Mouse (Mus musculus): ENCODE measurements at regions not wholly inside any gene's neighbourhood (a gene's known extent, or its start where the extent isn't known, plus 50 kb on each side); places are given as distances from the start of the nearest gene placed in this dataset.

DNA sequence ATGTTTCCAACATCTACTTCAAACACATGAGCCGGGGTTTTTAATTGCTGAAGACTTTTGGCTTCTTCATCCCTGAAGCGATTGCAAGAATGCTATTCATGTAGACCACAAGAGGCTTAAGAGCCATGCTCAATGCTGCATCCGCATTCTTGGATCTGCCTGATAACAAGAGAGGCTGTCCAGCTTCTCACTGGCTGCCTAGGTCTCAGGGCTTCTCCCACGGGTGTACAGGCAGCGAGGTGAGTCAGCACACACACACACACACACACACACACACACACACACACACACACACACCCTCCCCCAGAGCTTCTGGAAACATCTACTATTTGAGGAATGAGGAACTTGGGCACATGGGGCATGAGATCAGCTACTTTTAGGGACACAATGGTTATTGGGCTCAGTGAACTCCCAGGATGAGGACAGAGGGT is 261.1 kb downstream of the Tgfb2 start:
- DNase-seq = peak; percentile 11

DNA sequence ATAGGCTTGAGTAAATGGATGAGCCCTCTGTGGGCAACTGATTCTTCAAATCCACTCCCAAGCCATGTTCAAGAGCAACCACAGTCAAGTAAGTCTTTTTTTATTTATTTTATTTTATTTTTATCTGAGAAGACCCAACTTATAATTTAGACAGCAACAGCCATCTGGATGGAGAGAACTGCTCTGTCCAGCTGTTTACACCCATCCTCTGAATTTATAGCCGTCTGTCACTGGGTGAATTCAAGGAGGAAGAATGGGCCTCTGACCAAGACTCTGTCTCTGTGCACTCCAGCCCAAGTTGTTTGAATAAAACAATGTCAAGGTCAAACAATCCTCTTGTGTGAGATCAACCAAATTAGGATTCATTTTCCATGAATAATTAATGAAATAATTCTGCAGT is 263.6 kb downstream of the Tgfb2 start:
- no peak for DNase-seq

DNA sequence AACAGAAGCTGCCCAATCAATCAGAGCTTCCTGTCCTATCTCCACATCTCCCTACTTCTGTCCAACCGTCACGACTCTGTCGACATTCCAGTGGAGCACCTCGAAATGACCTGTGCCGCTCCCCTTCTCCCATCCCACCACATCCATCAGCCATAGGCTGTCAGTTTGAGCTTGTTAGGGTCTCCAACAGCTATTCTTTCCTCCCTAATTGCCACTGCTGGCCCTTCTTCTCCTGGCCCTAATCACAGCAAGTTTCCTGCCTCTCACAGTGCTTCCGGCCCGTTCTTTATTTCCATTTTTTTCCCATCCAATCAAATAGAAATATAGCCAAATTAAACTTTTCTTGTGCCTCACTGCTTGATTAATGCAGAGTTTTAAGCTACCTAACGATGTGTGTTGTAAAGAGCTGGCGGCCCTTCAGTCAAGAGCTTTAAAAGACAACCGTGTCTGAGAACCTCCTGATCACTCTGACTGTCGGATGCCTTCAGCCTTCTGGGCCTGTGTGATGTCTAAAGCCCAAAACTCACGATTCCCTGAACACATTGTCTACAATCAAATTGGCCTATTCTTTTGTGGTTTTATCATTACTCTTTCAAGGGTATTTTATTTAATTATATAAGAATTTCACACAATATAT is 270.3 kb downstream of the Tgfb2 start:
- DNase-seq = no peak

DNA sequence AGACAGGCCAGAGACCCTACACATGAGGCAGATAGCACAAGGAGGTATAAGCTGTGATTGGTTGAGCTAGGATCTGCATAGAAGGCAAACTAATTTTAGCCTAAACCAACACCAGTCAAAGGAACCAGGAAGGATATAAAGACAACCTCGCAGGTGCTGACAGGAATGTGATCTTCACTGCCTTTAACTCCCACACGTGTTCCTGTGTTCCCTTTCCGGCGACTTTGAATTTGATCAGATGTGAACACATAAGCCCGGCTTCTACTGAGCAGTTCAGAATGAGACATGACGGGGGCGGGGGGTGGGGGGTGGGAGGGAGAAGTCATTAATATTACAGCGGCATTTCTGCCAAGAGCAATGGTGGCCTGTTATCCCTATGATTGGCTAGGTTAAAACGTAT is 271.0 kb downstream of the Tgfb2 start:
- DNase-seq = no peak

DNA sequence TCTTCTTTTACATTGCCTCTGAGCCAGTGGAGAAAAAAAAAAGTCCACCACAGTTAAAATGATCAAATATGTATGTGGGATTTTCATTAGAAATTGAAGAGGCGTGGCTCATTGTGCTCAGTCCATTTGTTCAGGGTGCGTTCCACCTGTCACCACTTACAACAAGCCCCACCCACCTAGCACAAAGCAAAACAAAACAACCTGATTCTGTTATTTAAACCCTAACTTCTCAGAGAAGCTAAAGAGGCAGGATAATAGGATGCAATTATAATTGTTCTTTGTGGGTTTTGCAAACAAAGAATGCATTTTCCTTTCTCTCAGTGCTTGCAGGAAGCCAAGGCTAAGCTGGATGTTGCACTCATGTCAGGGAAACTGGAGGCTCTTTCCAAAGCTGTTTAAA is 271.8 kb downstream of the Tgfb2 start:
- DNase-seq = no peak

DNA sequence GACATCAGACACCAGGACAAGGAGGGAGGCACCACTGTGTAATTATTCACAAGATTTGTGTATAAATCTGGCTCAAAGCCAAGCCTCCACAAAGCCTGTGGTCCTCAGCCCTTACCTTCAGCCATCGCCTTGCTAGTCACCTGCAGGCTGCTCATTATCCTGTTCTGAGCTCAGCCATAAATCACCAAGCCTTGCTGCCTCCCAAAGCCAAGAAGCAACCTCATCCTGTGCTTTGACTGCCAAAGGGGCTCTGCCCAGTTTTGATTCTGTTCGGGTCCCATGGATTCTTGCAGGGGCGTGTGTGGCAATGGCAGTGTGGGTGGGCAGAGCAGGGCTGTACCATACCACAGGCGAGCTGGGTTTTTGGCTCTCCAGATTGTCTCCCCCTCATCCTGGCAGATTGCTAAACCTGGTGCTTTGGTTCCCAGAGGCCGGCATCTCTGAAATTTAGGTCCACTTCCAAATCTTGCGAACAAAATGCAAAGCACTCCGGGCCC is 272.6 kb downstream of the Tgfb2 start:
- no peak for DNase-seq

DNA sequence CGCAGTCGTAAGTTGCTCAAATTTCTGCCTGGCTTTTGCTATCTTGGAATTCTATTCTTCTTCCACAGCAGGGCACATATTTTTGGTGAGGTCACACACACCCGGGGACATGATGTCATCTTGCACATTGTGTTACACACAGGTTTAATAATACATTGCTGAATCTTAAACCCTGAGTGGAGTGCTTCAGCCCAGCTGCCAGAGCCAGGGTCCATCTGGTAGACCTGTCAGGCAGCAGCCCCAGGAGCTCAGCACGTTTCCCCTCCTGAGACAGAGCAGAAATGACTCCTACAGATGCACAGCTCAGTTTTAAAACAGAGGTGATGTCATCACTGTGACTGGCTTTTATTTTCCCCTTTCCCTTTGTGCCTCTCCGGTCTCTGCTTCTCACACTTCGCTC is 280.4 kb downstream of the Tgfb2 start:
- DNase-seq = no peak

DNA sequence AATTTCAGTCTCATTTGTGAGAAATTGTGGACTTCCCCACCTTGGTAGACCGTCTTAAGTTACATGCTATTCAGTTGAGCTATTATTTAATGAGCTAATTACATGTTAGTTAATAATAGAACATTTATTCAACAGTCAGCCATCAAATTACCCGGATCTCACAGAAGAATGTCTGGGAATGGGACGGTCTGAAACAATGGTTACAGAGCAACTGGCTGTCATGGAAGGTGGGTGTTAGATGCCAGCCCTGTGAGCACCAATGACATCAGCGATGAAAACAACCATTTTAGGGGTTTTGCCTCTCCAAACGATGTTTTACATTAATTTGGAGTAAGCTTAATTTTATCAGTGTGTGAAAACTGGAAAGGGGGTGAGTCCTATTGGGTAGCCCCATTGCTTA is 281.7 kb downstream of the Tgfb2 start:
- DNase-seq = no peak

DNA sequence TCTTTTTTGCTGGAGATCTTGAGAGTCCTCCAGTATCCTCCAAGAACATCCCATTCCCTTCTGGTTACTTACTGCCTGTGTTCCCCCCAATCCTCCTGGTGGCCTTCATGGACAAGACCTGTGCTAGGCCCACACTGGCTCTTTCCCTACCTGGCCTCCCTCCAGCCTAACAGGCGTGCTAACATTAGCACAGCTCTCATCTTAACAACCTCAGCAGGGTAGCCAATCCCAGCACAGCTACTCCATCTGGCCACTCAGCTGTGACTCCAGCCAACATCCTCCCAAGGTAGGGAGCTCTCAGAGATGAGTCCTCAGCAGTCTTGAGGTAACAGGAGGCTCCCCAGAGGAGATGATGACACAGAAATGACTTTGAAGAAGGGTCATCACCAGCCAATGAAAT is 288.7 kb downstream of the Tgfb2 start:
- DNase-seq = peak; percentile 10

DNA sequence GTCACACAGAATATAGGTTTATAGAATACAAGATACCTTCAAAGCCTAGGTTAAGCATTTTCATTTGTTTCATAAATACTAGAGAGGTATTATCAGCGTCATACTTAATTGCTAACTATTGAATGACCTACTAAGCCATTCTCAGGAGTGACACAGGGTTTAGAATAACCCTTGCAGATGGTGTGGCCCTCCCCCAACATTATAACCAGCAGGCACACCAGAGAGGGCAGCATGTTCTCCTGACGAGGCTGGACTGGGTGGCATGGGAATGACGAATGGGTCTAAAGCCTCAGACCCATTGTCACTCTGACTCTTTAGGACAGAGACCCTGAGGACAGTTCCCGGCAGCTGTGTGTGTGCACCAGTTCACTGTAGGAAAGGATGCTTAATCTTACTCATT is 290.5 kb downstream of the Tgfb2 start:
- DNase-seq = no peak

DNA sequence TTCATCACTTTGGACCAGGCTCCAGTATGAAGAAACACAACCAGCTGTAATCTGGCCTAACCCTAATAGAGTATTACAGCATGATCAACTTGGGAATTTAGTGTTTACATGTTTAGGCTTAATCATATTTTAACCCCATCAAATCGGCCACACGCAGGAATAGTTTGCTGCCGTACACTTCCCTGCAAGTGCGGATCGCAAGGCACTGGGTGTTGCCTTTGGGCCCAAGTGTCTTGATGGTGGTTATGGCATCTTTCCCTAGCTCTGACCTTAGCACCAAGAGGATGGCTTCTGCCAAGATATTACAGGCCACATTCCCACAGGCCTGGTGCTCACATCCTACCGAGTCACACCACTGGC is 291.9 kb downstream of the Tgfb2 start:
- peak; percentile 12 for DNase-seq

DNA sequence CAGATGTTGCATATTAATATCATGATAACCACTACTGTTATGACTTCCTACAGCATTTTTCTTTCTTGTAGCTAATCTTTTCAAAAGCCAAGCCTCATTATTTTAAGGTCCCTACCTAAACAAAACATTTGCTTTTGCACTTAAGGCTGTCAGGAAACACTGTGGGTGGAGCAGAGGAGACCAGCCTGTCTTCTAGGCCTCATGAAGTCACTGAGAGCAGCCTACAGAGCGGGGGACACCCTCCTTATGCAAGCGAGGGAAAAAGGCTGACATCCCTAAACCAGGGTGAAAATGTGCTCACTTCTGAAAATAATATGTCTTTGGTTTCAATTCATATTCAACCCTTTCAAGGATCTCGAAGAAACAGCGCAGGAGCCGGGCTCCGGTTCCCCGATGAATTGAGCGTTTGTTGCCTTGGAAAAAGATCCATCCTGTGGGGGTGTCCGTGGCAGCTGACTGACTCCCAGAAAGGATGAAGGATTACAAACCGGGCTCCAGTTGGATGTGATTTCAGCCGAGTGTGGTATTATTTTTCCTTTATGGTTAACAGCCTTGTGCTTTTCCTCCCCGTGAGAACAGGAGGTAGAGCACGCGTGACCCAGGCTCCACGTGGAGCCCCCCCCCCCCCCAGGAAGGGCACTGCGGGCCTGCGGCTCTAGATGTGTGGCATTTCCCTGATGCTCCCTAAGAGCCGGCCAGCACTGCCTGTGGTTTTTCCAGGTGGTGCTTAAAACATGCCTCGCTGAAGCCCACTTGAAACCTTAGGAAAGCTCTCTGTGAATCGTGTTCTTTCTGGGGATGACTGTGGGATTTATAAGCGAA is 292.5 kb downstream of the Tgfb2 start:
- DNase-seq = peak; percentile 27

DNA sequence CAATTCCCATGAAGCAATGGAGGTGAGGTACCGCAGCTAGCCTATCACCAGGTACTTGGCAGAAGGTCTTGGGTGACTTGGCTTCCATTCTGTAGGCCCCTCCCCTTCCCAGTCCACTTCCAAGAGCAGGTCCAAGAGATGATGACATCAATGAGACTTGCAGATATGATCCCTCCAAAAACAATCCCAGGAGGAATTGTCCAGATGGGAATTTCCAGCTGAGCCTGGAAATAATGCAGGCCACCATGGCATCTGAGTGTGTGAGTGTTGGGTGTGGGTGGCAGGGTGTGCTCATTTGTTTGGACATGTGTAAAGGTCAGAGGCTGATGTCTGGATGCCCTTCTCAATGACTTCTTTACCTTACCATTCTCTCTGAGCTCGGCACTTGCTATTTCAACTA is 293.5 kb downstream of the Tgfb2 start:
- no peak for DNase-seq

DNA sequence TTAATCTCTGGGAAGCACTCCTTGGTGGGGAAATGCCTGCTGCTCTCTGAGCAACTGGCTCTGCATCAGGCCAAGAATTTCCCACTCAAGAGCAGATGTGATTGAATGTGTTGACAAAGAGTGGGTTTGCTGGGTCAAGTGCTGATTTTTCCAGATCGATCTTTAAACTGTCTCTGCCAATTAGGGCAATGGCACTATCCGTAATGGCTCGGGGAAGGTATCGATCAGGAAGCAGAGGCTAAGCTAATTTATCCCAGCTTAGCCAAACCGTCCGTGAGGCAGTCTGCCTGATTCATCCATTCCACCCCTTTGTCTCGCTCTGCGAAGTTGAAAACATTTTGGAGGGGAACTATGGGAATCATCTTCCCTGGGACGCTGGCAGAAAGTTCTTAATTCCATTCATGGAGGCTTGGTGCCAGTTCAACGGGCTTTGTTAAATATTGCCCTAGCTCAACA is 291.9 kb upstream of the Lyplal1 start:
- no peak for DNase-seq

DNA sequence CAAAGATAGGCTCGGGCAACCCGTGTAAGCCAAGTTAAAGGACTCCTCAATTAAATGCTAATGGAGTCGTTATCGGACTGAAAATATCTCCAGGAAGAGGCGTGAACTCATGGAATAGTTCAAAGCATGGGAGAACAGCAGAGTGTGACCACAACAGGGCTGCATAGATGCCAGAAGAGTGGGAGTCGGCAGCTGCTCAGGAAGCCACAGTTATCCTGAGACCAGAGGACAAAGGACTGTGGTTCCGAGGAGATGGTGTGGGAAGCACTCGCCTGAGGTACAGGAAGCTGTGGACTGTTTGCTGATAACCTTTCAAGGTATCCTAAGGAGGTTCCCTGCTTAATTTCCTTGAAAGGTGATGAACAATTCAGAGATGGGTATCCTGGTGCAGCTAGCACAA is 290.5 kb upstream of the Lyplal1 start:
- DNase-seq = no peak

DNA sequence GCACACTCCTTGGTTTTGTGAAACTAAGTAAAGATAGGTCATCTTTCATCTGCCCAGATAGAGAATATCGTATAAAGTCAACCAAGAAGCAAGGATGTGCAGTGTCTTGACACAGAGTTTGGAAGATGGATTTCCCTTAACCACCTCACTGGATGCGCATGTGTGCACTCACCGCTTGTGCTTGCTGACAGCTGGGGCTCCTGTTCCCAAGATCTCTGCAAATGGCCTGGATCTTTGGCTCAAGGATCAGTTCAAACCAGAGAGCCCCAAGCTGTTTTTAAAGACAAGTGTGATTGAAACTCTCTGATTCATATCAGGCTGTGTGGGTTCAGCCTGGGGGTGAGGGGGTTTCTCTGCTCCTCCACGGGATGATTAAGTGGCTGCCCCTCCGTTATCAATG is 288.6 kb upstream of the Lyplal1 start:
- DNase-seq = no peak

DNA sequence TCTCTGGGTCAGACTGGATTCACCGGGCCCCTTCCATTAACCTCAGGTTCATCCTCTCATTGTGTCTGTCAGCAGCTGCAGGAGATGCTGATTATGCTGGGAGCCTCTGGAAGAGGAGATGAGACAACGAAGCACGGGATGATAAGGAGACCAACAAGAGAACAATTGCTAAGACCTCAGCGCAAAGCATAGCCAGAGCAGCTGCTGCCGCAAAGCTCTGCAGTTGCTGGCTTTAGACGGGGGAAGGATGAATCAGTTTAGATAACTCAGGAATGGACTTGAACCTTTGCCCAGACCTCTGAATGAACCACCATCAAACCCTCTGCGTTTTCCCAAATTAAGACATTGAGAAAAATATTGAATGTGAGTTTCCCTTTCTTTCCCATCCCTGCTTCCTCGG is 282.7 kb upstream of the Lyplal1 start:
- DNase-seq = peak; percentile 12

DNA sequence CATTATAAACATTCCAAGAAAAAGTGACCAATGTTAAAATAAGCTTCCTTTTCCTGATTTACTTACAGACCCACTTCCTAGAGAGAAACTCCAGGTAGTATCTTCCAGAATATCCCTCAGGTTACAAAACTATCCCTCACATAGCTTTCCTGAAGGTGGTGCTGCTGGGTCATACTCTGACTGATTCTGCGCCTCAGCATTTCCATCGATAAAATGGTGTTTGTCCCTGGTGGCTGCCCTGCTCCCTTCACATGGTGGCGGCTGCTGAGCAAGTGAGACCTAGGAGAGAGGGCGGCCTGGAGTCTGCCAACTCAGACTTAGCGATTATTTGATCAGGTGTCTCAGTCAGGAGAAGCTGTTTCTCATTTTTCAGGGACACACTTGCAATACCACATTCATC is 275.9 kb upstream of the Lyplal1 start:
- peak; percentile 12 for DNase-seq

DNA sequence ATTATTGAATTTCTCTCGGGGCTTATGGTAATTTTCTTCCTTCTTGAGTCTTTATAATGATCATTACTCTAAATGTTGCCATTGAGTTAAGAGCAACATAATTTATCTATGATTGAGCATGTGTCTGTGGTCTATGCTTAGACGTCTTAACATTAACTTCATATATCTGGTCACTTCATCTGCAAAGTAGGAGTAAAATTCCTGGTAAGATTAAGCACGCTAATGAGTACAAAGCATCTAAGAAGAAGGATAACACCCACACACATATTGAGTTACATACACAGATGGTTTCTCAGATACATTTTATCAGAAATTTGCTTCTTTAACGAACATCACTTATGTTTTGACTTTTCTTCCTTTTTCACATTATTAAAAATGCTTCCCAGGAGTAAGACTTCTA is 267.3 kb upstream of the Lyplal1 start:
- no peak for DNase-seq

DNA sequence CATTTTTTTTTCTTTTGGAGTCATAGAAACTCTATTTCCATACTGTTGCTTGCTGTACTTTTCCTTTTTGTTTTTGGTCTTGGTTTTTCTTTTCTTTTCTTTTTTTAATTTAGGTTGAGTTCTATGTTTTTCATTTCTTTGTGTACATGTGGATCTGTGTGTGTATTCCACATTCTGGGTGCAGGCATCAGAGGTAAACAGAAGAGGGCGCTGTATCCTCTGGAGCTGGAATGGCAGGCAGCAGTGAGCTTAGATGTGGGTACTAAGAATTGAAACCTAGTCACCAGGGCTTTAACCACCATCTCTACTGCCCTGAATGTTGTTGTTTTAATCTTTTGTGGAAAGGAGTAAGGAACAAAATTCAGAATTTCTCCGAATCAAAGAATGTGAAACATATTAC is 266.3 kb upstream of the Lyplal1 start:
- no peak for DNase-seq

DNA sequence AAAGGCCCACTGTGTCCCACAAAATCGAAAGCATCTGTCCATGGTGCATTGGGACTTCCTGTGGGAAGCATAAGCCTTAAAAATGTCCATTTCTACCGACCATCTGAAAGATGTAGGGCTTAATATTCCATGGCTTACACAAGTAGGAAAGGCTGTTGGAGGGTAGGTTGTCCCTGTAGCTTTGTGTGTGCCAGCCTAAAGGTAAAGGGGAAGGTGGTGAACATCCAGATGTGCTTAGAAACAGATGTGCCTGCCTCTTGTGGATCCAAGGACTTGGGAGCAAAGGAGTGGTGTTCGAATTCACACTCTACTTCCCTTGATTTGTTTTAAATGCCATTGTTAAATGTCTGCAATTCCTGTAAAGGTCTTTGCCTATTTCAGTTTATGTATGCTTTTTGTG is 265.9 kb upstream of the Lyplal1 start:
- DNase-seq = no peak

DNA sequence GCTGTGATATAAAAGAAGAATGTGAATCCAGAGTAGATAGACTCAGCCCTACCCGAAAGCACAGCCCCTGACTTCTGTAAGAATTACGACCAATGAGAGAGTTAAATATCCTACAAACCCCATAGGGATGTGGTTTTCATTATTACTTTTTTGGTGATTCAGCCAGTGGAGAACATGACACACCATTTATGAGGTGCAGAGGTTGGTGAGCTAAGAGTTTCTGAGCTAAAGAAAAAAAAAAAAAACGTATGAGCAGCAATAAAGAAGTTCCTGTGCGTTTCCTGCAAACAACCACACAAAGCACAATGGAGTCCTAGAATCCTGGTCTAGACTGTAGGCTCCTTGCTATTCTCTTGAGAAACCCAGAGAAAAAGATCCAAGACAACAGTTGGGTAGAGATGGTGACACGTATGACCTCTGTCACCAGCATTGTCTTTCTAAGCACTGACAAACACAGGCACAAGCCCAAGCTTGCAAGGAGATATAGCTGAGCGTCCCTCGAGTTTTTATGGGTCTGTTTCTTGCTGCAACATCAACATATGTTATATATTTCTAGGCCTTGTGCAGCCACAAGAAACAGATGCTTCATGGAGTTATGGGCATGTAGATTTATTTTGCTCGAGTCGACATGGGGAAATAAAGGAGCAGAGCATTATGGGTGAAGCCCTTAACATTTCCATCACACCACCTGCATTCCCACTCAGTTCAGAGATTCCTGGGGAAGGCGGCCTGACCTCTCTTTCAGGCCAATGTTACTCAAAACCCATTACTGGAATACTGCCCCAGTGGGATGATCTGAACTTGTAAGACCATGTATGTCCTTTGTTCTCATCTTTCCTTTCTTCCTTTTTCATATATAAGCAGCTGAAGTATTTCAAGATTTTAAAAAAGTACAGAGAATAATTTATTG is 263.1 kb upstream of the Lyplal1 start:
- no peak for DNase-seq

Data from gastrocnemius, postnatal 10 days (tissue).